Mouse (Mus musculus): ENCODE measurements around the gene Gm20916. TPM values are rescaled to one million over a fixed set of nuclear protein-coding genes. Genes with fewer than 3 reads are reported as not detected.

The Gm20916 gene
- not detected in 2 replicates for polyA plus RNA-seq (2012; rRNA removed)

DNA sequence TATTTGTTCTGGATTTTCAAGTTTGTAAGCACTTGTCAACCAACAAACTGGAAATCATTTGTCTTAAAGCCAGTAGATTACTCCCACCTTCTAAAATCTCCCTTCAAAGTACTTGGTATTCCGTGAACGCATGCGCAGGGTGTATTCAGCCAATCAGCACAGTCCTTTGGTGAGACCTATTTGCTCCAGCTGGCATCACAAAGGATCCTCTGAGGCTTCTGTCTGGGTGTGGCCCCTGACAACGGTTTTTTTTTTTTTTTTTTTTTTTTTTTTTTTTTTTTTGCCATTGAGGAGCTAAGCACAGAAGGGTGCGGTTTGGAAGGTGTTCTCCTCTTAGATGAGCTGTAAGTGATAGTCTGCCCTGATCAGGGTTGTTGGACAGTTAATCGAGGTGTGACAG, at the start of gene Gm20916:
Gm20916 (plus strand) TSS at position 301 of the 400 bp plus-strand sequence.

Other genes starting within 250 kb of the Gm20916 start
- gene Gm20917, start 168.4 kb upstream of the Gm20916 start, polyA plus RNA-seq (2012; rRNA removed), result not detected in 2 replicates